ENCODE assay signal across 12 mouse cellular contexts in genomic region chr17:24858967-24859366, GRCm38 (mm10). TPM values are rescaled to one million over a fixed set of nuclear protein-coding genes. Genes with fewer than 3 reads are reported as not detected.
A peak's percentile ranks its signal among the peaks of the same experiment; 100 is the strongest.
DNase-seq lines count a peak whose midpoint lies in the region; ATAC-seq and TF ChIP-seq lines count a peak whose summit lies in the region.
"Had no signal": no experiment of that assay in that cellular context is flagged by ENCODE, and none has a peak within 500 bp of the region (broad histone marks: within the 10 kb centered on the region; RNA-seq: fewer than 3 reads in every experiment).

No protein-coding gene starts in this region.

- H3K9me3 ChIP-seq in forebrain, embryonic 14.5 days (replicated peaks; ENCODE audit: control insufficient read depth, low read length), result no peaks in the 10 kb centered on the region
- no peaks in the 10 kb centered on the region for H3K9me3 ChIP-seq in forebrain, embryonic 15.5 days
- H3K9me3 ChIP-seq in stomach, embryonic 14.5 days (ENCODE audit: control insufficient read depth, low read depth, low read length), result no peaks in the 10 kb centered on the region
- no peaks in the 10 kb centered on the region for H3K9me3 ChIP-seq in stomach, postnatal 0 days (ENCODE audit: control insufficient read depth, low read length)
- H3K9me3 ChIP-seq in liver, embryonic 12.5 days (replicated peaks), result no peaks in the 10 kb centered on the region
- H3K9me3 ChIP-seq: lung, embryonic 15.5 days had no signal

- peak; percentile 42 for DNase-seq in forebrain, embryonic 14.5 days (ENCODE audit: low spot score)
- DNase-seq in stomach, postnatal 0 days (ENCODE audit: low spot score), result no peak
- no peak for DNase-seq in testis, postnatal 14 days (ENCODE audit: low spot score)
- no peak for DNase-seq in left cerebral cortex, adult 9 months (ENCODE audit: low spot score in 2 of 2)
- no peak for DNase-seq in heart, postnatal 14 days
- DNase-seq: thymus, adult 18-20 months had no signal

- TF ChIP-seq EP300 in stomach, postnatal 0 days (optimal IDR thresholded peaks at IDR 0.05), result no peak

- H3K36me3 ChIP-seq in forebrain, embryonic 14.5 days (ENCODE audit: control insufficient read depth, insufficient read depth, low read length), result peaks cover 45% of the 10 kb centered on the region
- H3K36me3 ChIP-seq in forebrain, embryonic 15.5 days, result peaks cover 23% of the 10 kb centered on the region
- peaks cover 28% of the 10 kb centered on the region for H3K36me3 ChIP-seq in stomach, embryonic 14.5 days (ENCODE audit: control insufficient read depth, insufficient read depth, low read length)
- peaks cover 19% of the 10 kb centered on the region for H3K36me3 ChIP-seq in stomach, postnatal 0 days (ENCODE audit: control insufficient read depth, insufficient read depth, low read length)
- peaks cover 89% of the 10 kb centered on the region for H3K36me3 ChIP-seq in liver, embryonic 12.5 days

- 89% methylated on average over 6 of the region's 6 CpGs for WGBS in forebrain, embryonic 14.5 days
- WGBS in forebrain, embryonic 15.5 days, result 84% methylated on average over 6 of the region's 6 CpGs
- WGBS in stomach, embryonic 14.5 days, result 85% methylated on average over 6 of the region's 6 CpGs
- 88% methylated on average over 6 of the region's 6 CpGs for WGBS in stomach, postnatal 0 days
- 53% methylated on average over 6 of the region's 6 CpGs for WGBS in liver, embryonic 12.5 days (ENCODE audit: insufficient replicate concordance)

- intact Hi-C loops in heart, postnatal 14 days (cut with DNase I), result no loop called here

- no peak overlapping the region for H3K27ac ChIP-seq in forebrain, embryonic 14.5 days (ENCODE audit: low read depth, low read length)
- no peak overlapping the region for H3K27ac ChIP-seq in forebrain, embryonic 15.5 days (replicated peaks)
- H3K27ac ChIP-seq in stomach, embryonic 14.5 days (ENCODE audit: low read length), result no peak overlapping the region
- no peak overlapping the region for H3K27ac ChIP-seq in stomach, postnatal 0 days (replicated peaks)
- H3K27ac ChIP-seq in liver, embryonic 12.5 days, result peak overlapping the region; percentile 80
- H3K27ac ChIP-seq: hindbrain, embryonic 14.5 days; lung, embryonic 15.5 days had no signal

- no peaks in the 10 kb centered on the region for H3K4me1 ChIP-seq in forebrain, embryonic 14.5 days (ENCODE audit: control insufficient read depth, insufficient read depth, low read length)
- H3K4me1 ChIP-seq in forebrain, embryonic 15.5 days, result no peaks in the 10 kb centered on the region
- no peaks in the 10 kb centered on the region for H3K4me1 ChIP-seq in stomach, embryonic 14.5 days (ENCODE audit: control insufficient read depth, insufficient read depth, low read length)
- H3K4me1 ChIP-seq in stomach, postnatal 0 days (replicated peaks; ENCODE audit: control insufficient read depth, insufficient read depth), result no peaks in the 10 kb centered on the region
- H3K4me1 ChIP-seq in liver, embryonic 12.5 days, result peaks cover 40% of the 10 kb centered on the region
- H3K4me1 ChIP-seq: lung, embryonic 15.5 days had no signal

- no peak overlapping the region for H3K4me3 ChIP-seq in forebrain, embryonic 14.5 days (ENCODE audit: low read depth, low read length)
- H3K4me3 ChIP-seq in forebrain, embryonic 15.5 days, result no peak overlapping the region
- no peak overlapping the region for H3K4me3 ChIP-seq in stomach, embryonic 14.5 days (ENCODE audit: low read depth, low read length)
- H3K4me3 ChIP-seq in stomach, postnatal 0 days (ENCODE audit: low read depth, low read length), result no peak overlapping the region
- no peak overlapping the region for H3K4me3 ChIP-seq in liver, embryonic 12.5 days
- H3K4me3 ChIP-seq: lung, embryonic 15.5 days had no signal

- TF ChIP-seq CTCF in stomach, postnatal 0 days (IDR thresholded peaks at IDR 0.05; ENCODE audit: low read depth), result no peak

- H3K4me2 ChIP-seq in forebrain, embryonic 14.5 days (ENCODE audit: low read length), result no peak overlapping the region
- H3K4me2 ChIP-seq in forebrain, embryonic 15.5 days (replicated peaks), result no peak overlapping the region
- no peak overlapping the region for H3K4me2 ChIP-seq in stomach, embryonic 14.5 days (replicated peaks; ENCODE audit: low read depth, low read length)
- H3K4me2 ChIP-seq in stomach, postnatal 0 days (replicated peaks; ENCODE audit: low read depth), result no peak overlapping the region
- H3K4me2 ChIP-seq in liver, embryonic 12.5 days, result peak overlapping the region; percentile 35
- H3K4me2 ChIP-seq: hindbrain, embryonic 14.5 days; lung, embryonic 15.5 days had no signal

- no peak for ATAC-seq in forebrain, embryonic 14.5 days
- no peak for ATAC-seq in forebrain, embryonic 15.5 days (replicated peaks)
- ATAC-seq in stomach, embryonic 14.5 days (ENCODE audit: insufficient number of reproducible peaks, insufficient read depth, low FRiP score, low read depth), result peak; percentile 57; the same call in 1 of the 2 replicates
- ATAC-seq in stomach, postnatal 0 days (ENCODE audit: low FRiP score, low TSS enrichment), result no peak
- ATAC-seq in liver, embryonic 12.5 days, result peak; percentile 92

- no peaks in the 10 kb centered on the region for H3K27me3 ChIP-seq in forebrain, embryonic 14.5 days (replicated peaks; ENCODE audit: control insufficient read depth, insufficient read depth, low read length)
- H3K27me3 ChIP-seq in forebrain, embryonic 15.5 days, result no peaks in the 10 kb centered on the region
- no peaks in the 10 kb centered on the region for H3K27me3 ChIP-seq in stomach, embryonic 14.5 days (ENCODE audit: control insufficient read depth, insufficient read depth, low read length)
- no peaks in the 10 kb centered on the region for H3K27me3 ChIP-seq in stomach, postnatal 0 days (ENCODE audit: control insufficient read depth, insufficient read depth, low read length)
- no peaks in the 10 kb centered on the region for H3K27me3 ChIP-seq in liver, embryonic 12.5 days (replicated peaks)
- H3K27me3 ChIP-seq: lung, embryonic 15.5 days had no signal

- H3K9ac ChIP-seq in forebrain, embryonic 14.5 days (ENCODE audit: low read length), result no peak overlapping the region
- no peak overlapping the region for H3K9ac ChIP-seq in forebrain, embryonic 15.5 days (replicated peaks)
- H3K9ac ChIP-seq in stomach, embryonic 14.5 days (replicated peaks; ENCODE audit: low read depth, low read length), result no peak overlapping the region
- H3K9ac ChIP-seq in stomach, postnatal 0 days (ENCODE audit: low read length), result no peak overlapping the region
- H3K9ac ChIP-seq in liver, embryonic 12.5 days, result peak overlapping the region; percentile 13; the same call in 1 of the 2 replicates
- H3K9ac ChIP-seq: hindbrain, embryonic 14.5 days; lung, embryonic 15.5 days had no signal

RNA-seq across cellular contexts. Expression of gene Igfals, which starts 6.8 kb away (rescaled TPM):
- 0.17 and 0.25 TPM in 2 replicates for polyA plus RNA-seq in forebrain, embryonic 14.5 days (2014; fragmentation: Nextera tagmentation; extraction: Ambion mirVana)
- 0.11 TPM in 1 of 2 replicates, not detected in the other for polyA plus RNA-seq in forebrain, embryonic 15.5 days (2015; fragmentation: Nextera tagmentation; extraction: Ambion mirVana)
- polyA plus RNA-seq in stomach, embryonic 14.5 days (2014; fragmentation: Nextera tagmentation; extraction: Ambion mirVana), result 1.1 and 1.5 TPM in 2 replicates
- polyA plus RNA-seq in stomach, postnatal 0 days (2015; fragmentation: Nextera tagmentation; extraction: Ambion mirVana), result 5.6 and 5.9 TPM in 2 replicates
- polyA plus RNA-seq in liver, embryonic 12.5 days (2016; fragmentation: Nextera tagmentation; extraction: Ambion mirVana), result 5.3 and 5.4 TPM in 2 replicates
- 1 to 10 TPM; 8.3 to 8.4 TPM for total RNA-seq in heart, postnatal 14 days (2021)
- total RNA-seq: layer of hippocampus, adult 18-20 months had no signal

RNA-seq across cellular contexts. Expression of gene Fahd1, which starts 8.8 kb away (rescaled TPM):
- polyA plus RNA-seq in forebrain, embryonic 14.5 days (2014; fragmentation: Nextera tagmentation; extraction: Ambion mirVana), result 18.4 and 19.2 TPM in 2 replicates
- polyA plus RNA-seq in forebrain, embryonic 15.5 days (2015; fragmentation: Nextera tagmentation; extraction: Ambion mirVana), result 16.0 and 16.8 TPM in 2 replicates
- 21.6 and 26.0 TPM in 2 replicates for polyA plus RNA-seq in stomach, embryonic 14.5 days (2014; fragmentation: Nextera tagmentation; extraction: Ambion mirVana)
- polyA plus RNA-seq in stomach, postnatal 0 days (2015; fragmentation: Nextera tagmentation; extraction: Ambion mirVana), result 24.1 and 25.1 TPM in 2 replicates
- 34.2 and 34.6 TPM in 2 replicates for polyA plus RNA-seq in liver, embryonic 12.5 days (2016; fragmentation: Nextera tagmentation; extraction: Ambion mirVana)
- total RNA-seq in heart, postnatal 14 days (2021), result 10 to 100 TPM; 70.8 to 78.1 TPM

RNA-seq across cellular contexts. Expression of gene Hagh, which starts 19.0 kb away (rescaled TPM):
- 49.7 and 52.8 TPM in 2 replicates for polyA plus RNA-seq in forebrain, embryonic 14.5 days (2014; fragmentation: Nextera tagmentation; extraction: Ambion mirVana)
- polyA plus RNA-seq in forebrain, embryonic 15.5 days (2015; fragmentation: Nextera tagmentation; extraction: Ambion mirVana), result 45.1 and 45.7 TPM in 2 replicates
- polyA plus RNA-seq in stomach, embryonic 14.5 days (2014; fragmentation: Nextera tagmentation; extraction: Ambion mirVana), result 31.7 and 35.2 TPM in 2 replicates
- 51.3 and 52.7 TPM in 2 replicates for polyA plus RNA-seq in stomach, postnatal 0 days (2015; fragmentation: Nextera tagmentation; extraction: Ambion mirVana)
- polyA plus RNA-seq in liver, embryonic 12.5 days (2016; fragmentation: Nextera tagmentation; extraction: Ambion mirVana), result 61.1 and 64.8 TPM in 2 replicates
- total RNA-seq in heart, postnatal 14 days (2021), result 100 to 1,000 TPM; 109 to 122 TPM

RNA-seq across cellular contexts. Expression of gene Nubp2, which starts 27.2 kb away (rescaled TPM):
- polyA plus RNA-seq in forebrain, embryonic 14.5 days (2014; fragmentation: Nextera tagmentation; extraction: Ambion mirVana), result 89.6 and 96.1 TPM in 2 replicates
- polyA plus RNA-seq in forebrain, embryonic 15.5 days (2015; fragmentation: Nextera tagmentation; extraction: Ambion mirVana), result 73.2 and 74.2 TPM in 2 replicates
- 48.1 and 49.0 TPM in 2 replicates for polyA plus RNA-seq in stomach, embryonic 14.5 days (2014; fragmentation: Nextera tagmentation; extraction: Ambion mirVana)
- polyA plus RNA-seq in stomach, postnatal 0 days (2015; fragmentation: Nextera tagmentation; extraction: Ambion mirVana), result 39.4 and 40.5 TPM in 2 replicates
- polyA plus RNA-seq in liver, embryonic 12.5 days (2016; fragmentation: Nextera tagmentation; extraction: Ambion mirVana), result 97.7 and 108 TPM in 2 replicates
- total RNA-seq in heart, postnatal 14 days (2021), result 10 to 100 TPM; 19.9 to 21.8 TPM

RNA-seq across cellular contexts. Expression of gene Spsb3, which starts 27.5 kb away (rescaled TPM):
- 78.3 and 85.0 TPM in 2 replicates for polyA plus RNA-seq in forebrain, embryonic 14.5 days (2014; fragmentation: Nextera tagmentation; extraction: Ambion mirVana)
- 81.5 and 82.5 TPM in 2 replicates for polyA plus RNA-seq in forebrain, embryonic 15.5 days (2015; fragmentation: Nextera tagmentation; extraction: Ambion mirVana)
- polyA plus RNA-seq in stomach, embryonic 14.5 days (2014; fragmentation: Nextera tagmentation; extraction: Ambion mirVana), result 32.9 and 36.4 TPM in 2 replicates
- polyA plus RNA-seq in stomach, postnatal 0 days (2015; fragmentation: Nextera tagmentation; extraction: Ambion mirVana), result 45.5 and 47.8 TPM in 2 replicates
- polyA plus RNA-seq in liver, embryonic 12.5 days (2016; fragmentation: Nextera tagmentation; extraction: Ambion mirVana), result 37.5 and 40.0 TPM in 2 replicates
- total RNA-seq in heart, postnatal 14 days (2021), result 10 to 100 TPM; 32.4 to 39.3 TPM

Comparison
In these comparisons a context has a peak if more than half of its experiments do, and no peak if none do; other contexts are left out.
1. ATAC-seq: peak in stomach, embryonic 14.5 days (single experiment) and liver, embryonic 12.5 days (single experiment); none in forebrain, embryonic 14.5 days (single experiment), forebrain, embryonic 15.5 days (single experiment) and stomach, postnatal 0 days (single experiment).